In the genomic region with DNA sequence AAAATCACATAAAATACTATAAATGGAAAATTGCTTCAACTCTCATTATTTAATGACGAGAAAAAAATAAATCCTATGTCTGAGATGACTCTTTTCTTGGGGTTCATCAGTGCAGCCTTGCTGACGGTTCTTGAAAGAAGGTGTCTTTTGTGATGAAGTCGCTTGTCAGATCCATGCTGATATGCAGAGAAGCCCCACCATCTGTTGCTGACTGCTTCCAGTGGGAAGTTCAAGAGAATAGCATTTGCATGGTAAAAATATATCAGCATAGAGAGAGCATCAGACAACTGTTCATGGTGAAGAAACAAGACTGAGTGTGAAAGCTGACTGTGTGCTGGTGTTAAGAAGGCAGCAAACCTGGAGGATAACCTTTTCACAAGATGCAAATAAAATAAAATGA, we compare ENCODE assay signal across 18 mouse cellular contexts.
"Had no signal": no experiment of that assay in that cellular context is flagged by ENCODE, and none has a peak within 500 bp of the region (broad histone marks: within the 10 kb centered on the region; RNA-seq: fewer than 3 reads in every experiment).

No protein-coding gene starts in this region.

- H3K27ac ChIP-seq: midbrain, embryonic 10.5 days; midbrain, embryonic 12.5 days; neural tube, embryonic 13.5 days; neural tube, embryonic 15.5 days had no signal

- H3K9ac ChIP-seq: lung, embryonic 14.5 days; midbrain, embryonic 12.5 days; neural tube, embryonic 13.5 days; neural tube, embryonic 15.5 days had no signal

- ATAC-seq: midbrain, embryonic 16.5 days had no signal

- H3K9me3 ChIP-seq: neural tube, embryonic 15.5 days had no signal

- H3K4me2 ChIP-seq: lung, embryonic 14.5 days; midbrain, embryonic 12.5 days; neural tube, embryonic 13.5 days; neural tube, embryonic 15.5 days had no signal

- H3K4me3 ChIP-seq: midbrain, embryonic 10.5 days; midbrain, embryonic 12.5 days; myocyte; neural tube, embryonic 13.5 days; neural tube, embryonic 15.5 days had no signal

- H3K27me3 ChIP-seq: midbrain, embryonic 12.5 days; neural tube, embryonic 13.5 days; neural tube, embryonic 15.5 days had no signal

- H3K4me1 ChIP-seq: midbrain, embryonic 10.5 days; midbrain, embryonic 12.5 days; neural tube, embryonic 13.5 days; neural tube, embryonic 15.5 days had no signal

- H3K36me3 ChIP-seq: midbrain, embryonic 10.5 days; midbrain, embryonic 12.5 days; neural tube, embryonic 13.5 days; neural tube, embryonic 15.5 days had no signal

- DNase-seq: lung, adult 18-20 months; lung, embryonic 14.5 days; lung, postnatal 10 days; lung, postnatal 4 days; midbrain, embryonic 14.5 days; retina, postnatal 1 day; right cerebral cortex, adult 18-20 months; right cerebral cortex, postnatal 14 days; spleen, adult 18-20 months; thymus, adult 18-20 months; thymus, postnatal 14 days; thymus, postnatal 36 days had no signal
